In the genomic region with DNA sequence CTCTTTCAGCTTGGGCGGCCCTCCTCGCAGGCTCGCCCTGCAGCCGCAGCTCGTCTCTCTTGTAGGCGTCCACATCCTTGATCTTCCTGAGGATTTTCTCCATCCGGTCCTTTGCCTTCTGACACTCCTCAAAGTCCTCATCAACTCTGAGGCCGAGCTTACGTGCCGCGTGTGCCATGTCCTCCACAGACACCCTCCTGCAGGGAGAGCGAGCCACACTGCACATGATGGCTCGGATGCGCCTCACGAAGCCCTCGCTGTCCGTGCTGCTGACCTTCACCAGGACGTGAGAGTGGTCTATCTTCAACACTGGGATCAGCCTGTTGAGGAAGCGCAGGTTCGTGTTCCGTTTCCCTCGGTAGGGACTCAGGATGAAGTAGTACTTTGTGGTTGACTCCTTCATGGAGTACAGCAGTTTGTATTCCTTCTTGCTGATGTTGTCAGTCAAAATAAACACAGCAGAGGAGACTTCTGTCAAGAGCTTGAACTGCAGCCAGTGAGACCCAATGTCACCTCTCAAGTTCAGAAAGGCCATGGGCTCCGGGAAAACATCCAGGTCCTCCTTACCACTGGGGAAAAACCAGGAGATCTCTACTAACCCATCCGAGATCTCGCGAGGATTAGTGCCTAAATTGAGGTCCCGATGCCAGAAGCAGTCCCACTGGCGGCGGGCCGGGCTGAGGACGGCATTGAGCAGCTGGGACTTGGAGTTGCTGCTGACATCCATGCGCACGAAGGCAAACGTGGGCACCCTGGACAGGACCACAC, we compare ENCODE assay signal across 17 mouse cellular contexts. TPM values are rescaled to one million over a fixed set of nuclear protein-coding genes. Genes with fewer than 3 reads are reported as not detected.
DNase-seq lines count a peak whose midpoint lies in the region; ATAC-seq and TF ChIP-seq lines count a peak whose summit lies in the region.
"Had no signal": no experiment of that assay in that cellular context is flagged by ENCODE, and none has a peak within 500 bp of the region (broad histone marks: within the 10 kb centered on the region; RNA-seq: fewer than 3 reads in every experiment).

No protein-coding gene starts in this region.

- intact Hi-C loops in gastrocnemius, adult 2 months (cut with DNase I): no loop called here
- intact Hi-C loops in gastrocnemius, postnatal 14 days (cut with DNase I; ENCODE audit: low total_unique reads): no loop called here
- intact Hi-C loops in heart, postnatal 36 days (cut with DNase I): no loop called here

- no peak overlapping the region for H3K4me3 ChIP-seq in gastrocnemius, adult 2 months
- no peak overlapping the region for H3K4me3 ChIP-seq in midbrain, postnatal 0 days (ENCODE audit: low read depth, low read length)
- H3K4me3 ChIP-seq in cerebellum, adult 2 months (replicated peaks; ENCODE audit: insufficient read depth, low read depth, low read length): no peak overlapping the region
- H3K4me3 ChIP-seq: embryonic facial prominence, embryonic 13.5 days; hindbrain, embryonic 13.5 days; left cerebral cortex, adult 2 months; limb, embryonic 15.5 days; lung, embryonic 15.5 days; stomach, embryonic 15.5 days had no signal

- 94% methylated on average over 34 of the region's 34 CpGs for WGBS in midbrain, postnatal 0 days
- 86% methylated on average over 34 of the region's 34 CpGs for WGBS in cerebellum, adult 2 months

- no peak overlapping the region for H3K9ac ChIP-seq in midbrain, postnatal 0 days (replicated peaks; ENCODE audit: low read length, poor library complexity, severe bottlenecking)
- H3K9ac ChIP-seq: embryonic facial prominence, embryonic 13.5 days; hindbrain, embryonic 13.5 days; limb, embryonic 15.5 days; lung, embryonic 15.5 days; stomach, embryonic 15.5 days had no signal

- no peaks in the 10 kb centered on the region for H3K4me1 ChIP-seq in midbrain, postnatal 0 days (ENCODE audit: insufficient read depth, low read length)
- no peaks in the 10 kb centered on the region for H3K4me1 ChIP-seq in cerebellum, adult 2 months (ENCODE audit: control insufficient read depth, insufficient read depth, low read length)
- H3K4me1 ChIP-seq: embryonic facial prominence, embryonic 13.5 days; hindbrain, embryonic 13.5 days; lung, embryonic 15.5 days; stomach, embryonic 15.5 days had no signal

- TF ChIP-seq POLR2A in cerebellum, adult 2 months (IDR thresholded peaks at IDR 0.05; ENCODE audit: borderline replicate concordance, insufficient read depth, low read length): no peak

- H3K9me3 ChIP-seq in midbrain, postnatal 0 days (ENCODE audit: low read length): no peaks in the 10 kb centered on the region
- H3K9me3 ChIP-seq: embryonic facial prominence, embryonic 13.5 days; hindbrain, embryonic 13.5 days; limb, embryonic 15.5 days; lung, embryonic 15.5 days; stomach, embryonic 15.5 days had no signal

- TF ChIP-seq CTCF in gastrocnemius, adult 2 months (IDR thresholded peaks at IDR 0.05): no peak
- TF ChIP-seq CTCF in midbrain, postnatal 0 days (IDR thresholded peaks at IDR 0.05): no peak
- TF ChIP-seq CTCF in cerebellum, adult 2 months (IDR thresholded peaks at IDR 0.05; ENCODE audit: borderline replicate concordance, insufficient read depth, low read depth, low read length): no peak

- no peak for ATAC-seq in midbrain, postnatal 0 days (ENCODE audit: low FRiP score)
- ATAC-seq: intestine, embryonic 16.5 days had no signal

- peak overlapping the region; percentile 46; the same call in 1 of the 2 replicates for H3K27ac ChIP-seq in gastrocnemius, adult 2 months
- H3K27ac ChIP-seq in midbrain, postnatal 0 days (ENCODE audit: low read depth, low read length): no peak overlapping the region
- H3K27ac ChIP-seq in cerebellum, adult 2 months (ENCODE audit: insufficient read depth, low read length): no peak overlapping the region
- H3K27ac ChIP-seq: embryonic facial prominence, embryonic 13.5 days; hindbrain, embryonic 13.5 days; left cerebral cortex, adult 2 months; limb, embryonic 15.5 days; lung, embryonic 15.5 days; stomach, embryonic 15.5 days had no signal

- DNase-seq in gastrocnemius, adult 2 months: peak; percentile 36
- DNase-seq in gastrocnemius, postnatal 14 days: no peak
- peak; percentile 42 for DNase-seq in testis, postnatal 10 days (ENCODE audit: low spot score)
- no peak for DNase-seq in testis, postnatal 14 days (ENCODE audit: low spot score)
- peak; percentile 35 to 43 for DNase-seq in heart, postnatal 36 days
- DNase-seq in lung, postnatal 4 days: peak; percentile 42 to 74
- no peak for DNase-seq in midbrain, postnatal 0 days (ENCODE audit: low spot score)
- DNase-seq in cerebellum, adult 2 months: no peak
- DNase-seq: kidney, postnatal 4 days; midbrain, embryonic 14.5 days had no signal

- H3K4me2 ChIP-seq in midbrain, postnatal 0 days (ENCODE audit: low read depth, low read length, poor library complexity, severe bottlenecking): no peak overlapping the region
- H3K4me2 ChIP-seq: embryonic facial prominence, embryonic 13.5 days; hindbrain, embryonic 13.5 days; limb, embryonic 15.5 days; lung, embryonic 15.5 days; stomach, embryonic 15.5 days had no signal

- H3K27me3 ChIP-seq in midbrain, postnatal 0 days (ENCODE audit: insufficient read depth, low read length): no peaks in the 10 kb centered on the region
- no peaks in the 10 kb centered on the region for H3K27me3 ChIP-seq in cerebellum, adult 2 months (ENCODE audit: control insufficient read depth, insufficient read depth, low read length)
- H3K27me3 ChIP-seq: embryonic facial prominence, embryonic 13.5 days; hindbrain, embryonic 13.5 days; limb, embryonic 15.5 days; lung, embryonic 15.5 days; stomach, embryonic 15.5 days had no signal

- H3K36me3 ChIP-seq in midbrain, postnatal 0 days (ENCODE audit: insufficient read depth, low read length): peaks cover 43% of the 10 kb centered on the region

RNA-seq across cellular contexts. Expression of a gene that starts 1.6 kb away (rescaled TPM):
- total RNA-seq in gastrocnemius, adult 2 months (2021): 100 to 1,000 TPM in 1 of 2 experiments, 10 to 100 TPM in 1; 92.2 to 109 TPM
- total RNA-seq in gastrocnemius, postnatal 14 days (2021): 10 to 100 TPM; 83.5 to 84.2 TPM
- total RNA-seq in heart, postnatal 36 days (2021): 100 to 1,000 TPM; 157 to 168 TPM
- 62.2 and 86.4 TPM in 2 replicates for total RNA-seq in midbrain, postnatal 0 days (2014; rRNA removed)
- polyA plus RNA-seq in midbrain, postnatal 0 days (2015; fragmentation: Nextera tagmentation; extraction: Ambion mirVana): 222 and 226 TPM in 2 replicates
- polyA plus RNA-seq in cerebellum, adult 2 months (2012; rRNA removed): 122 and 124 TPM in 2 replicates

RNA-seq across cellular contexts. Expression of a gene that starts 45.1 kb away (rescaled TPM):
- total RNA-seq in gastrocnemius, adult 2 months (2021): 10 to 100 TPM; 42.2 to 48.9 TPM
- total RNA-seq in gastrocnemius, postnatal 14 days (2021): 10 to 100 TPM; 32.7 to 38.4 TPM
- total RNA-seq in heart, postnatal 36 days (2021): 10 to 100 TPM; 57.1 to 59.1 TPM
- total RNA-seq in midbrain, postnatal 0 days (2014; rRNA removed): 53.9 and 56.2 TPM in 2 replicates
- 34.2 and 35.0 TPM in 2 replicates for polyA plus RNA-seq in midbrain, postnatal 0 days (2015; fragmentation: Nextera tagmentation; extraction: Ambion mirVana)
- polyA plus RNA-seq in cerebellum, adult 2 months (2012; rRNA removed): 36.4 and 37.9 TPM in 2 replicates

Comparison
In these comparisons a context has a peak if more than half of its experiments do, and no peak if none do; other contexts are left out.
1. DNase-seq: peak in gastrocnemius, adult 2 months (single experiment), testis, postnatal 10 days (single experiment), heart, postnatal 36 days (2 of 2) and lung, postnatal 4 days (2 of 2); none in gastrocnemius, postnatal 14 days (single experiment), testis, postnatal 14 days (single experiment), midbrain, postnatal 0 days (single experiment) and cerebellum, adult 2 months (0 of 2).